Mouse (Mus musculus): Measurements from ENCODE around the gene Ppp2r5c. TPM values are rescaled to one million over a fixed set of nuclear protein-coding genes. Genes with fewer than 3 reads are reported as not detected.

Gene Ppp2r5c
- total and polyA plus RNA-seq, 3 experiments, result 72.0 to 100.0 (median 93.9) TPM

GRCm38 (mm10) chr12:110599791-110600190, 152.9 kb downstream of the Ppp2r5c start:
- H3K27ac ChIP-seq (ENCODE audit: control insufficient read depth, low read depth, low read length), result no peak overlapping the region
- H3K9me3 ChIP-seq (replicated peaks; ENCODE audit: insufficient read depth, low read length), result no peaks in the 10 kb centered on the region
- TF ChIP-seq TAL1 (IDR thresholded peaks at IDR 0.05; ENCODE audit: low read length) (no peak), ETS1 (IDR thresholded peaks at IDR 0.05; ENCODE audit: low read depth, low read length) (peak; percentile 34; the same call in 1 of the 2 replicates), EP300 (IDR thresholded peaks at IDR 0.05; ENCODE audit: low read depth in 1 of 2, low read length in 2 of 2) (peak in 1 of 2 experiments; percentile 13; a peak in 1 of 4 replicates), RCOR1 (IDR thresholded peaks at IDR 0.05; ENCODE audit: low read depth, low read length) (peak; percentile 48)
- no peak overlapping the region for H3K9ac ChIP-seq (ENCODE audit: control insufficient read depth, low read depth, low read length, poor library complexity, severe bottlenecking)
- H3K79me2 ChIP-seq (ENCODE audit: control insufficient read depth, insufficient read depth, low read length, poor library complexity), result peaks cover 29% of the 10 kb centered on the region
- no peak overlapping the region for H3K4me3 ChIP-seq (ENCODE audit: control insufficient read depth in 1 of 2, insufficient read depth in 1 of 2, low read depth in 2 of 2, low read length in 2 of 2)
- peaks cover 0 to 20% of the 10 kb centered on the region in 2 experiments; a peak in 2 of 4 replicates for H3K36me3 ChIP-seq (ENCODE audit: control insufficient read depth in 1 of 2, insufficient read depth in 2 of 2, low read length in 2 of 2)
- peak; percentile 47 for DNase-seq (ENCODE audit: low read depth, low spot score)
- peaks cover 11 to 24% of the 10 kb centered on the region in 2 experiments for H3K4me1 ChIP-seq (ENCODE audit: control insufficient read depth in 1 of 2, insufficient read depth in 2 of 2, low read length in 2 of 2)
- no peaks in the 10 kb centered on the region for H3K27me3 ChIP-seq (ENCODE audit: control insufficient read depth in 1 of 2, insufficient read depth in 2 of 2, low read length in 2 of 2)

DNA sequence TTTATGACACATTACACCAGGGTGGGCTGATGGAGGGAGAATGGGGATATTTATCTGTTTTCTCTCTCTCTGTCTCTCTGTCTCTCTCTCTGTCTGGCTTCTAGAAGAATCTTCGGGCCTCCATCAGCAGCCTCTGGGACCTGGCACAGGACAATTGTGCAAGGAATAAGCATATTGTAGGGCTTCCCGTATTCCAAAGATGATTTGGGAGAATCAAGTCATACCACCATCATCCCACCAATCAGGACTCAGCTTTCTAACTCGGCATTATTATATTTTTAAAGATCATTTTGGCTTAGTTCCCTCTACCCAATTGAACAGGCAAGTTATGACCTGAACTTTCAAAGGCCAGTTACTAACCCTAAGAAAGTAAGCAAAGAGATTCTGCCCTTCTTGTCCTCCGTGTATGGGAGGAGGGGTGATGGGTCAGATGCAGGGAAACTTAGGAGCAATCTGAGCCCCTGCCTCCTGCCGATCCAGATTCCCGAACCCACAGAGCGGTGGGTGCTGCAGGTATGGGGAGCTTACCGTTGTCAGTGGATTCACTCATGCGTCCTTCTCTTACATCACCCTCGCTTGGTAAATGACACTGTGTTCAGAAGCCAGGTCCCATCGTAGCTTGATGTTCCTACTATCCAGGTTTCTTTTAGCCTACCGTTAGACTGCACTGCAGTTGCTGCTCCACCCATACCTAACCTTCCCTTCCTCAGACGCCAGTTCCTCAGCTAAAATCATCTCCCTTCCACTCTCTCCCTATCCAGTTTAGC, 153.5 kb downstream of the Ppp2r5c start:
- DNase-seq (ENCODE audit: low read depth, low spot score), result no peak
- Histone ChIP-seq H3K79me2 (ENCODE audit: control insufficient read depth, insufficient read depth, low read length, poor library complexity) (peaks cover 34% of the 10 kb centered on the region), H3K27ac (ENCODE audit: control insufficient read depth, low read depth, low read length) (no peak overlapping the region), H3K4me1 (ENCODE audit: control insufficient read depth in 1 of 2, insufficient read depth in 2 of 2, low read length in 2 of 2) (peaks cover 11 to 24% of the 10 kb centered on the region in 2 experiments), H3K4me3 (ENCODE audit: control insufficient read depth in 1 of 2, insufficient read depth in 1 of 2, low read depth in 2 of 2, low read length in 2 of 2) (peak overlapping the region; percentile 45 to 63), H3K9me3 (replicated peaks; ENCODE audit: insufficient read depth, low read length) (no peaks in the 10 kb centered on the region), H3K9ac (ENCODE audit: control insufficient read depth, low read depth, low read length, poor library complexity, severe bottlenecking) (peak overlapping the region; percentile 53; the same call in 1 of the 2 replicates), H3K27me3 (ENCODE audit: control insufficient read depth in 1 of 2, insufficient read depth in 2 of 2, low read length in 2 of 2) (no peaks in the 10 kb centered on the region), H3K36me3 (ENCODE audit: control insufficient read depth in 1 of 2, insufficient read depth in 2 of 2, low read length in 2 of 2) (peaks cover 0 to 20% of the 10 kb centered on the region in 2 experiments; a peak in 2 of 4 replicates)
- TF ChIP-seq MYB (IDR thresholded peaks at IDR 0.05; ENCODE audit: low read depth, low read length) (no peak), EP300 (IDR thresholded peaks at IDR 0.05; ENCODE audit: low read depth in 1 of 2, low read length in 2 of 2) (no peak), GATA1 (IDR thresholded peaks at IDR 0.05; ENCODE audit: low read depth, low read length) (no peak), ZNF384 (IDR thresholded peaks at IDR 0.05; ENCODE audit: low read depth, low read length) (no peak), MAX (IDR thresholded peaks at IDR 0.05; ENCODE audit: low read length) (no peak), SMC3 (IDR thresholded peaks at IDR 0.05; ENCODE audit: low read depth, low read length) (no peak), POLR2A (IDR thresholded peaks at IDR 0.05; ENCODE audit: control insufficient read depth in 1 of 2, insufficient read depth in 1 of 2, low read depth in 1 of 2, low read length in 2 of 2, poor library complexity in 1 of 2) (no peak), POLR2AphosphoS2 (IDR thresholded peaks at IDR 0.05; ENCODE audit: low read length) (no peak), NRF1 (IDR thresholded peaks at IDR 0.05; ENCODE audit: insufficient read depth, low read depth, low read length, poor library complexity, severe bottlenecking) (no peak), CHD2 (IDR thresholded peaks at IDR 0.05; ENCODE audit: low read length) (no peak), RAD21 (IDR thresholded peaks at IDR 0.05; ENCODE audit: low read depth, low read length) (no peak), MAZ (IDR thresholded peaks at IDR 0.05; ENCODE audit: low read depth, low read length) (no peak), MAFK (IDR thresholded peaks at IDR 0.05; ENCODE audit: borderline replicate concordance, low read depth, low read length) (no peak), JUND (IDR thresholded peaks at IDR 0.05; ENCODE audit: low read depth, low read length) (no peak)

Measured in MEL (cell line).